Mouse (Mus musculus): ENCODE results near the gene Prdm5. TPM values are rescaled to one million over a fixed set of nuclear protein-coding genes. Genes with fewer than 3 reads are reported as not detected.

Gene Prdm5
- polyA plus RNA-seq, 1 experiment from 2014 or later, result 7.2 TPM

GRCm38 (mm10) chr6:65923501-65924084, 144.8 kb downstream of the Prdm5 start:
- no peaks in the 10 kb centered on the region for H3K27me3 ChIP-seq (ENCODE audit: control insufficient read depth, insufficient read depth, low read length)
- H3K27ac ChIP-seq (replicated peaks), result no peak overlapping the region
- 68% methylated on average over 4 of the region's 4 CpGs for WGBS
- H3K36me3 ChIP-seq (ENCODE audit: control insufficient read depth, insufficient read depth, low read length), result no peaks in the 10 kb centered on the region
- no peaks in the 10 kb centered on the region for H3K4me1 ChIP-seq (replicated peaks; ENCODE audit: control insufficient read depth, insufficient read depth)
- TF ChIP-seq EP300 (optimal IDR thresholded peaks at IDR 0.05) (no peak), CTCF (IDR thresholded peaks at IDR 0.05; ENCODE audit: low read depth) (no peak)
- H3K9ac ChIP-seq (ENCODE audit: low read length), result no peak overlapping the region
- no peak for ATAC-seq (ENCODE audit: low FRiP score, low TSS enrichment)
- H3K9me3 ChIP-seq (ENCODE audit: control insufficient read depth, low read length), result no peaks in the 10 kb centered on the region
- no peak for DNase-seq (ENCODE audit: low spot score)
- H3K4me3 ChIP-seq (ENCODE audit: low read depth, low read length), result no peak overlapping the region
- H3K4me2 ChIP-seq (replicated peaks; ENCODE audit: low read depth), result no peak overlapping the region

GRCm38 (mm10) chr6:65925737-65926333, 147.0 kb downstream of the Prdm5 start:
- H3K4me1 ChIP-seq (replicated peaks; ENCODE audit: control insufficient read depth, insufficient read depth), result no peaks in the 10 kb centered on the region
- H3K36me3 ChIP-seq (ENCODE audit: control insufficient read depth, insufficient read depth, low read length), result peaks cover 2% of the 10 kb centered on the region; the same call in 1 of the 2 replicates
- no peak for DNase-seq (ENCODE audit: low spot score)
- H3K9me3 ChIP-seq (ENCODE audit: control insufficient read depth, low read length), result no peaks in the 10 kb centered on the region
- H3K27me3 ChIP-seq (ENCODE audit: control insufficient read depth, insufficient read depth, low read length), result no peaks in the 10 kb centered on the region
- ATAC-seq (ENCODE audit: low FRiP score, low TSS enrichment), result no peak
- no peak overlapping the region for H3K27ac ChIP-seq (replicated peaks)
- 63% methylated on average over 3 of the region's 3 CpGs for WGBS
- TF ChIP-seq CTCF (IDR thresholded peaks at IDR 0.05; ENCODE audit: low read depth) (no peak), EP300 (optimal IDR thresholded peaks at IDR 0.05) (no peak)
- H3K4me2 ChIP-seq (replicated peaks; ENCODE audit: low read depth), result no peak overlapping the region
- no peak overlapping the region for H3K4me3 ChIP-seq (ENCODE audit: low read depth, low read length)
- H3K9ac ChIP-seq (ENCODE audit: low read length), result no peak overlapping the region

- H3K27ac ChIP-seq (replicated peaks), result no peak overlapping the region
- no peak overlapping the region for H3K9ac ChIP-seq (ENCODE audit: low read length)
- no peak for DNase-seq (ENCODE audit: low spot score)
- TF ChIP-seq EP300 (optimal IDR thresholded peaks at IDR 0.05) (no peak), CTCF (IDR thresholded peaks at IDR 0.05; ENCODE audit: low read depth) (no peak)
- no peaks in the 10 kb centered on the region for H3K27me3 ChIP-seq (ENCODE audit: control insufficient read depth, insufficient read depth, low read length)
- H3K4me2 ChIP-seq (replicated peaks; ENCODE audit: low read depth), result no peak overlapping the region
- peaks cover 2% of the 10 kb centered on the region; the same call in 1 of the 2 replicates for H3K36me3 ChIP-seq (ENCODE audit: control insufficient read depth, insufficient read depth, low read length)
- H3K4me3 ChIP-seq (ENCODE audit: low read depth, low read length), result no peak overlapping the region
- 76% methylated on average over 1 of the region's 1 CpGs for WGBS
- ATAC-seq (ENCODE audit: low FRiP score, low TSS enrichment), result no peak
- no peaks in the 10 kb centered on the region for H3K9me3 ChIP-seq (ENCODE audit: control insufficient read depth, low read length)
- no peaks in the 10 kb centered on the region for H3K4me1 ChIP-seq (replicated peaks; ENCODE audit: control insufficient read depth, insufficient read depth)
Observed at GRCm38 (mm10) chr6:65930523-65930922, 151.7 kb downstream of the Prdm5 start.

DNA sequence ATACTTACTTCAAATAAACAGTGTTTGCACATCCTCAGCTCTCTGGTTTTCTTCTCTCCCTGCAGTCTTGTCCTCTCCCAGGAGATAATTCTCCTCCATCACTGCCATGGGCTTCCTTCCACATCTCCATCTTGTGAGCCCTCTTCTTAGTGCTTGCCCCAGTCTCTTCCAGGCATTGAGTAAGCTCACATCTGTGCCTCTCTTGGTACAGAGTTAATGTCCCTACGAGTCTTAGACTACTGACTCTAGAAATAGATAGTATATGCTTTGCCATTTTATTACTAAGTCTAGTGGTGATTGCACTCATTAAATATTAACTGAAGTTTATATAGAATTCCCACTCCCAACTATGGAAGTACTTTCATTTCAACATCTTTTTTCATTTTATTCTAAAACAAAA, 154.0 kb downstream of the Prdm5 start:
- ATAC-seq (ENCODE audit: low FRiP score, low TSS enrichment), result no peak
- no peak overlapping the region for H3K9ac ChIP-seq (ENCODE audit: low read length)
- DNase-seq (ENCODE audit: low spot score), result no peak
- TF ChIP-seq EP300 (optimal IDR thresholded peaks at IDR 0.05) (no peak), CTCF (IDR thresholded peaks at IDR 0.05; ENCODE audit: low read depth) (no peak)
- H3K4me3 ChIP-seq (ENCODE audit: low read depth, low read length), result no peak overlapping the region
- H3K27ac ChIP-seq (replicated peaks), result no peak overlapping the region
- H3K36me3 ChIP-seq (ENCODE audit: control insufficient read depth, insufficient read depth, low read length), result peaks cover 2% of the 10 kb centered on the region; the same call in 1 of the 2 replicates
- no peaks in the 10 kb centered on the region for H3K4me1 ChIP-seq (replicated peaks; ENCODE audit: control insufficient read depth, insufficient read depth)
- H3K4me2 ChIP-seq (replicated peaks; ENCODE audit: low read depth), result no peak overlapping the region
- H3K9me3 ChIP-seq (ENCODE audit: control insufficient read depth, low read length), result no peaks in the 10 kb centered on the region
- 68% methylated on average over 1 of the region's 1 CpGs for WGBS
- no peaks in the 10 kb centered on the region for H3K27me3 ChIP-seq (ENCODE audit: control insufficient read depth, insufficient read depth, low read length)

DNA sequence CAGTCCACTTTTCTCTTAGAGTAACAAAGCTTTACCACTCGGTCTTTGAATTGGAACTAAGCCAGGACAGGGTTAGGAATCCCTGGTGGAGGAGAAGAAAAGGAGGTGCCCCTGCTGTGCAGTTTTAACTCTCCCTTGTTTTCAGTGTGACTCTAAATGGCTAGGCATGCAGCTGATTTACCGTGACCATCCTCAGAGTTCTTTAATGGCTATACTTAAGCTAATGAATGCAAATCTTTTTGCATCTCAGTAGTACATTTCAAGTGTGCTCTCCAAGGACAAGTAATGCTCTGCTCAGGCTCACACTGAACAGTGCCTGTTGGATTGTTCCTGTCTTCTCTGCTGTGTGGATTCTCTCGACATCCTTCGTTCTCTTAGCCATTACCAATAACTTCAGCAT, 154.4 kb downstream of the Prdm5 start:
- 63% methylated on average over 4 of the region's 4 CpGs for WGBS
- H3K36me3 ChIP-seq (ENCODE audit: control insufficient read depth, insufficient read depth, low read length), result peaks cover 2% of the 10 kb centered on the region; the same call in 1 of the 2 replicates
- ATAC-seq (ENCODE audit: low FRiP score, low TSS enrichment), result no peak

GRCm38 (mm10) chr6:65935566-65936281, 156.9 kb downstream of the Prdm5 start:
- Histone ChIP-seq H3K4me1 (replicated peaks; ENCODE audit: control insufficient read depth, insufficient read depth) (no peaks in the 10 kb centered on the region), H3K27me3 (ENCODE audit: control insufficient read depth, insufficient read depth, low read length) (no peaks in the 10 kb centered on the region), H3K9me3 (ENCODE audit: control insufficient read depth, low read length) (no peaks in the 10 kb centered on the region), H3K9ac (ENCODE audit: low read length) (no peak overlapping the region), H3K27ac (replicated peaks) (no peak overlapping the region), H3K4me3 (ENCODE audit: low read depth, low read length) (no peak overlapping the region), H3K36me3 (ENCODE audit: control insufficient read depth, insufficient read depth, low read length) (no peaks in the 10 kb centered on the region), H3K4me2 (replicated peaks; ENCODE audit: low read depth) (no peak overlapping the region)
- TF ChIP-seq EP300 (optimal IDR thresholded peaks at IDR 0.05), result no peak
- TF ChIP-seq CTCF (IDR thresholded peaks at IDR 0.05; ENCODE audit: low read depth), result no peak
- DNase-seq (ENCODE audit: low spot score), result no peak
- no peak for ATAC-seq (ENCODE audit: low FRiP score, low TSS enrichment)
- WGBS, result 51% methylated on average over 7 of the region's 7 CpGs

More for the DNA sequence above, 154.4 kb downstream of the Prdm5 start:
- TF ChIP-seq CTCF (IDR thresholded peaks at IDR 0.05; ENCODE audit: low read depth), result no peak
- no peak for TF ChIP-seq EP300 (optimal IDR thresholded peaks at IDR 0.05)
- Histone ChIP-seq H3K4me3 (ENCODE audit: low read depth, low read length) (no peak overlapping the region), H3K9me3 (ENCODE audit: control insufficient read depth, low read length) (no peaks in the 10 kb centered on the region), H3K27me3 (ENCODE audit: control insufficient read depth, insufficient read depth, low read length) (no peaks in the 10 kb centered on the region), H3K27ac (replicated peaks) (no peak overlapping the region), H3K9ac (ENCODE audit: low read length) (no peak overlapping the region), H3K4me2 (replicated peaks; ENCODE audit: low read depth) (no peak overlapping the region), H3K4me1 (replicated peaks; ENCODE audit: control insufficient read depth, insufficient read depth) (no peaks in the 10 kb centered on the region)
- no peak for DNase-seq (ENCODE audit: low spot score)
